Mouse (Mus musculus) lung, postnatal 14 days (tissue): ENCODE measurements at regions not wholly inside any gene's neighbourhood (a gene's known extent, or its start where the extent isn't known, plus 50 kb on each side); places are given as distances from the start of the nearest gene placed in this dataset.

Source experiments
- DNase-seq: peaks from one replicate; pipeline ENCODE4 v3.0.0; 2021

- no peak for DNase-seq
Measured at GRCm38 (mm10) chr15:10838584-10839288, 113.4 kb upstream of the C1qtnf3 start.

- no peak for DNase-seq
Measured at GRCm38 (mm10) chr15:10840621-10841034, 111.5 kb upstream of the C1qtnf3 start.

DNA sequence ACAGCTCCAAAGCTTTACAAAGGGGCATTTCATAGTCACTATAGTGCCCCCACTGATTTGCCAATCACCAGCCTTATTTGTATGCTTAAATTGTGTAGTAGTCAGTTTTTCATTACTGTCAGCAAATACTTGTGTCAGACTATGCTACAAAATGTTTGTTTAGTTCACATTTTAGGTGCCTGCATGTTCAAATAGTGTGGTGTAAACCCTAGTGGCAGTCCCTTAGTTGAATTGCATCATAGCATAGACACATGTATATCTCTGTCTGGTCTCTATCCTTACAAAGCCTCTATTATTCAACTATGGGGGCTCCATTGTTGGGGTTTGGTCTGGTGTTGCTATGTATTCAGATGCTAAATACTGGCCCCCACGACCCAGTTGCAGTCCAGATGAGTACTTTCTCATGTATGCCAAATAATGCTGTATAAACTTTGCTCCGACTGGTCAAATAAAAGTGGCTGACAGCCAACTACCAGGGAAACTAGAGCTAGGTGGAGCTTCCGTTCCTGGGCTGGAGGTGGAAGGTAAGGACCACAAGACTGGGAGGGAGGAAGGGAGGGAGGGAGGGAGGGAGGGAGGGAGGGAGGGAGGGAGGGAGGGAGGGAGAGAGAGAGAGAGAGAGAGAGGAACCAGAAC is 109.0 kb upstream of the C1qtnf3 start:
- no peak for DNase-seq

DNA sequence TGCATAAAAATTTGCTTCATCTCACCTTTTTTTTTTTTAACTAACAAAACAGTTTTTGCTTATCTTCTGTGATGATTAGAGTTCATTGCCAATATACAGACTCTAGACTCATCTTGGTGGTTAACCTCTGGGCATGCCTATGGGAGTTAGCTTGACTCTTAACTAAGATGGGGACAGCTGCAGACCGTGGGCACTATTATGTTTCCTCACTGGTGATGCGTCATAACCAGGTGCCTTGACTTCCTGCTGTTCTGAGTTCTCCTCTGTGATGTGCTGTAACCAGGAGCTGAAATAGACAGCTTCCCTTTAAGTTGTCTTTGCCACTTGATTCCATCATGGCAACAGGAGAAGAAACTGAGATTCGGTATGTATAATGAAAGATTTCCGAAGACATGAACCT is 105.4 kb upstream of the C1qtnf3 start:
- no peak for DNase-seq

GRCm38 (mm10) chr15:10864004-10864775 is 87.9 kb upstream of the C1qtnf3 start:
- DNase-seq: no peak

DNA sequence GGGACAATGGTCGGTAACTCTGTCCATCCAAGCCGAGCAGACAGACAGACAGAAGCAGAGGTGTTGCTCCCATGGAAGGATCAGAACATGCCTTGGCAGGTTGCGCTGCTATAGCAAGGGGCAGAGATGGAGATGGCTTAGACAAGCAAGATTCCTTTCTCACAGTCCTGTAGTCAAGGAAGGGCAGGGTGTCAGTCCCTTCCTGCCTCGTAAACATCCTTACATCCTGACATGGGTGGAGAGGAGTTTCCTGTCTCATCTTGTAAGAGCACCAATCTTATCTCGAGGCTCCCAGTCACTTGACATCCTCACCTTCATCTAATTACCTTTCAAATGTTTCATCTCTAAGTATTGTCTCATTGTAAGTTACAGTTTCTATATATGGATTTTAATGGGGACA is 87.0 kb upstream of the C1qtnf3 start:
- no peak for DNase-seq

- DNase-seq: peak; percentile 51
Measured at GRCm38 (mm10) chr15:10866794-10867193, 85.3 kb upstream of the C1qtnf3 start.

DNA sequence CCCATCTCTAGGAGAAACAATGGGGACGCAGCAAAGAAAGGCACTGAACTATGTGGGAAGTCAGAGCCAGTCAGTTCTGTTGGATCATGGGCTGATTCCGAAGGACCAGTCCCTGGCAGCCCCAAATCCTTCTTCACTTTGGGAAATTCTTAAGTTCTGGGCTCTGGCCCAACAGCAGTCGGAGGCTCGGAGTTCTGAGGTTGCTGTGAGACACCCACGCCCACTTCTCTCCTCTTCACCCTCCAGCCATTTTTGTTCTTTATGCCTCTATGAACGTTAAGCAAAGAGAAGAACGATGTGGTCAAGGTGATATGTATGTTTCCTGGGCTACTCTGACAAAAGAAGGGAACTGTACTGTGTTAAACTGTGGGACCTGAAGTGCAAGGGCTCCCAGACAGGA is 84.0 kb upstream of the C1qtnf3 start:
- DNase-seq: no peak

- no peak for DNase-seq
Measured at GRCm38 (mm10) chr15:10868716-10869585, 83.2 kb upstream of the C1qtnf3 start.

DNA sequence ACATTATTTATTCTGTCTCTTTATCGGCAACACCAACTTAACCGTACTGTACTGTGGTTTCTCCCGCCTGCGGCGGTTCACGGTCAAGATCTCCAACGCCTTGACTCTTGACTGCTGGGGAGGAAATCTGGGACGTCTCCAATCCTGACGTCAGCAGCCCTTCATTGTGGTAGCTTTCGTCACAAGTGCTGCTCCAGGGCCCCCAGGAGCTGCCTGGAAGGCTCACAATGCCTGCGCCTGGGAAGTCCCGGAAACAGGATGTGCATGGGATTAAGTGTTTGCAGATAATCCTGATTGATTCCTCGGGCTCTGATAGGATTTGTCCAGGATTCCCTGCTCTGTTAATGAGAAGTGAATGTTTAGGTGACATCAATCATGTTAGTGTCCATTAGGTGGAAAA is 82.3 kb upstream of the C1qtnf3 start:
- peak; percentile 78 for DNase-seq

DNA sequence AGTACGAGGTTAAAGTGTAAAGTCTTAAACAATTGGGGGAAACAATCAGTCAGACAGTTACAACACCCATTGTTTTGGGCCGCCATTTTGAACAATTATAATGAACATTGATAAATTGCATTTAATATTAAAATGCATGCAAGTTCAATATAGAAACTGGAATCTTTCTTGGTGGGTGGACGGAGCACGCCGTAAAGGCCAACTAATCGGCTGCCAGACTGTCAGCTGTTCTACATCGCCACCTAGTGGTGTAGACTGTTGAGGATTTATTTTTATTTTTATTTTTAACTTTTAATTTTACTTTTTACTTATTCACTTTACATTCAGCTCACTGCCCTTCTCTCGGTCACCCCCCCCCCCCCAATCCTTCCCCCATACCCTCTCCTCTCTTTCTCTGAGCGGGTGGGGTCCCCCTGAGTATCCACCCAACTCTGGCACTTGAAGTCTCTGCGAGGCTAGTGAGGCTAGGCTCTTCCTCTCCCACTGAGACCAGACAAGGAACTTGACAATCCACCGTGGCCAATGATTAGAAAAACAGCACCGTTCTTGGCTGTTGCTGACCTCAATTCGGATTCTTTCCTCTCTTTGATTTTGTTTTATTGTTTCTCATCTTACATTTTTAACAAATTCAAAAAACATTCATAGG is 79.7 kb upstream of the C1qtnf3 start:
- DNase-seq: peak; percentile 34

DNA sequence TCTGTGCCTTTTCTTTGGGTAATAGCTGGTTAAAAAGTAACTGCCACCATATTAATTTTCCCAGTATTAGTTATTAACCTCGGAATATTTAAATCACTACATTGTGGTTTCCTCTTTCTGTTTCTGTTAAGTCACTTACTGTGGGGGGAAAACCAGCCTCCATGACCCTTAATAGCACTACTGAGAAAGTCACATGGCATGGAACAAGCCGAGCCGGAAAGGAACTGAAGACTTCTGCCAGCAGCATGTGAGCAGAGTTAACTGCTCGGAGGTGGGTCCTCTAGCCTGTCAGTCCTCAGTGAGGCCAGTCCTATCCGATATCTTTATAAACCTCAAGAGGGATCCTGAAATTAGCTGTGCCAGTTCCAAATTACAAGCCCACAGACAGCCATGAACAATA is 75.8 kb upstream of the C1qtnf3 start:
- no peak for DNase-seq

DNA sequence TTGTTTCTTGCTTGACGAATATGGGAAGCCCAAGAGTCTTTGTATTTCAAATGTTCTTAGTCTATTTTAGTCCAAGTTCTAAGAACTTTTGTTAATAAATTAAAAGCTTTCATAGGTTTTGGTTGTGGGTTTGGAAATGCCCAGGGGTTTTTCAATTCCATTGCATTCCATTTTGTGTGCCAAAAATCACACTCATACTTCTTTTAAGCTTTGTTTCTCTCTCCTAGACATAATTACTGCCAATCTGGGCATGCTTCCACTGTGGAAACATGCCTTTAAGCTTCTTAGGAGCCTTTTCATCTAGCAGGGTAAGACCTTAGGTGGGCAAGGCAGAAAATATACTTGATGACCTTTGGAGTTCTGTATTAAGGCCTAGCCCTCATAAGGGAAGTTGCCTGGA is 70.4 kb upstream of the C1qtnf3 start:
- DNase-seq: no peak

- DNase-seq: no peak
Measured at GRCm38 (mm10) chr15:10887990-10888389, 64.1 kb upstream of the C1qtnf3 start.

DNA sequence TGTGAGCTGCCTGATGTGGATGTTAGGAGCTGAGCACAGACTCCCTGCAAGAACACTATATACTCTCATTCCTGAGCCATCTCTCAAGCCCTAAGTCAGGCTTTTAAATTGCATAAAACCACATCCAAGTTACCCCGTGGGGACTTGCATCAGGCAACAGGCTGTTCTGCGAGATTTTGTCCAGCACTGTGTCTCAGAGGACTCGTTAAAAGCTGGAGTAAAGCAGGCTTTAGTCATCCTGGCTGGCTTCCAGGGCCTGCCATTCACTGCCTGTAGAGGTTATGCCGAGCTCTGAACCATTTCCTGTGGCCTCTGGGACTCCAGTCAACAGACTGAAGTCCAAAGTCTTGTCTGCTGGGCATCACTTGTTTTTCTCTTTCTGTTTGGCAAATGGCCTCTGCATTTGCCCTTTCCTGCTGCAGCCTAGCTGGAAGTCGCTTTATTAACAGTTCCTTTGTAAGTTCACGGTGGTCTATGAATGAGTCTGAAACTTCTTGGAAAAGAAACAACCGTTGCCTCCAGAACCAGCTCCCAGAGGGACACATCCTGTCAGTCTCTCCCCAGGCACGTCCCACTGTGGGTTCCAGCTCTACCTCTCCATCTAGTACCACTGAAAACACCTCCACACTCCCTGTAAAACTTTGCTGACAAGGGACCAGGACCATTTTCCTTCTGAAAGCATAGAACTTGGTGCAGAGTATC is 61.8 kb upstream of the C1qtnf3 start:
- peak; percentile 66 for DNase-seq

DNA sequence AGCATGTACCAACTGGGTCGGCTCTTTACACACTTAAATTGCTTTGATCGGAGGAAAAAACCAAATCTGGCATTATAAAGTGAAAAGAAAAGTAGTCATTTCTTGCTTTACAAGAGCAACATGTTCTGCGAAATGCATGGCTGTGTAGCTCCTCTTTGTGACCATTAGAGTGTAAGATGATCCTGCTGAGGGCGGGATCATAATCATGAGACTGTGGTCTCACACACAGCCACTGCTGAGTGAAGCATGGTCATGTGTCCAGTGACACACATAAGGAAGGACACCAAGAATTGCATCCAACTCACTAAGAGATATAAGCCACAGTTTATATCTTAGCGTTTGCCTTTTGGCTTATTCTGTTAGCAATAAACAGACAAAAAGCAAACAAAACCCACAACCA is 53.8 kb upstream of the C1qtnf3 start:
- no peak for DNase-seq

- no peak for DNase-seq
Measured at GRCm38 (mm10) chr15:10898715-10899486, 53.2 kb upstream of the C1qtnf3 start.

DNA sequence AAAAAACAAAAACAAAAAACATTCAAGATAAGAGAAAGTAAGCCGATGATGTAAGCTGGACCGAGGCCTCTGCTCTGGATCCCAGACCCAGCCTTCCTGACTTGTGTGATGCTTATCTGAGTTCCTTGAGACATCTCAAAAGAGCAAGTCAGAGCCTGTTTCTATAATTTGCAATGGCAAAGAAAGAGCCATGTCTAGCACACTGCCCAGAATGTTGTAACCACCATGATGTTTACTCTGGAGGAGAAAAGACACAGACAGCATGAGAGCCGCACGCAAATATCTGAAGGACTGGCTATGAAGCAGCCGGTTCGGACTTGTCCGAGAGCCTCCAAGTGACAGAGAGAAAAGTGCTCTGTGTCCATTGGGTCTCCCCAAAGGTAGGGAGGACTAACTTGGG is 52.2 kb upstream of the C1qtnf3 start:
- DNase-seq: no peak

GRCm38 (mm10) chr15:10901075-10901474 is 51.1 kb upstream of the C1qtnf3 start:
- DNase-seq: peak; percentile 63

GRCm38 (mm10) chr15:10901745-10902262 is 50.3 kb upstream of the C1qtnf3 start:
- no peak for DNase-seq
